Mouse (Mus musculus) spleen, adult 2 months (tissue): Measurements from ENCODE around the gene Tmem51.

Experiments used
- CTCF ChIP-seq: fragments of 200-500 bp; IDR thresholded peaks from 2 replicates; pipeline ENCODE4 v1.5.1; 2011; ENCODE audit warnings: mild to moderate bottlenecking, inconsistent platforms; ENCODE audit not compliant: insufficient read depth, insufficient read length, insufficient replicate concordance; ENCODE audit errors: extremely low read depth
- POLR2A ChIP-seq: fragments of 200-500 bp; IDR thresholded peaks from 2 replicates; pipeline ENCODE4 v1.6.1; 2011; ENCODE audit warnings: low read depth, low read length, inconsistent platforms

DNA sequence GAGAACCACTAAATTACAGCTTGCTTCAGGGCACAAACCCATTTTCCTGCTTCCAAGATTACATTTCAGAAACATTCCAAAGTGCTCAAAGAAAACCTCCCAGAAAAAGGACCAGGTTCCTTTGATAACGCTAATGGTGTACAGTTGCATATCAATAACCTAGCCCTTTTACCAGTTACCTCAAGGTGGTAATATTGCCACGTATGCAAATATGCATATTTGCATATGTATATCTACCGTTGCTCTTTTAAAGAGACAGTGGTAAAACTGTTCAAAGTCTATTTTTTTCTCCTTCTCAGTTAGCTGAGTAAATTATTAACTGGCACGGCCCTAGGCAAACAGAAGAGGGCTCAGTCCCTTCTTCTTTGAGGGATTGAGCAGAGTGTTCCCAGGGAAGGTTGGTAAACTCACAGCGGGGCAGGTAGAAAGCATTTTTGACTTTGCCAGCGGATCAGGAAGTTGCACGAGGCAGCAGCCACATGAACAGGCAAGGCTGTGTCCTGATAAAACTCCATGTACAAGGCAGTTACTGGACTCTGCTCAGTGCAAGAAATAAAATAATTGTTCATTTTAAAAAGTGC, 84.5 kb downstream of the Tmem51 start:
- TF ChIP-seq CTCF: no peak
- TF ChIP-seq POLR2A: no peak
